Mouse (Mus musculus): Measurements from ENCODE around the gene Zfp639. TPM values are rescaled to one million over a fixed set of nuclear protein-coding genes. Genes with fewer than 3 reads are reported as not detected.

Zfp639 gene
- polyA plus RNA-seq, 1 experiment from 2014 or later = 44.4 TPM

DNA sequence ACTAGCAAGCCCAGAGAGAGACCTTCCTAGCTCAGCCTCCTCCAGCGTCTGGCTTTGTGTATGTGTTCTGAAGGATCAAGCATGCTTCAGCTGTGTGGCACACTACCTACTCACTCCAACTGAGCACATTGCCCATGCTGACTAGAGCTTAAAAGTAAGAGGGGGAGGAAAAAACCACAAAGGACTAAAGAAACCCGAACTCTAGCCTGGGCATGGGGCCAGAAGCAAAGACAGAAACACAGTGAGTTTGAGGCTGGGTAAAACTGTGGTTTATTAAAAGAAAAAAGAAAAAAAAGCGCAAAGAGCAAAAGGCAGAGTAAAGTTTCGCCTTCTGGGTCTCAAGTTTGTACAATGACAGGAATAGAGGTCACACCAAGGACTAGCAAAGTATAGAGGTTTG is 23.5 kb upstream of the Zfp639 start:
- Histone ChIP-seq H3K27me3 (ENCODE audit: control insufficient read depth, insufficient read depth, low read length) (no peaks in the 10 kb centered on the region), H3K9ac (ENCODE audit: low read depth, low read length) (no peak overlapping the region), H3K9me3 (ENCODE audit: control insufficient read depth, low read length) (no peaks in the 10 kb centered on the region), H3K4me1 (ENCODE audit: control insufficient read depth, insufficient read depth, low read length) (no peaks in the 10 kb centered on the region), H3K27ac (ENCODE audit: low read depth, low read length) (no peak overlapping the region), H3K4me2 (replicated peaks; ENCODE audit: low read depth, low read length) (no peak overlapping the region), H3K36me3 (ENCODE audit: control insufficient read depth, insufficient read depth, low read length) (no peaks in the 10 kb centered on the region), H3K4me3 (ENCODE audit: low read length) (no peak overlapping the region)
- no peak for ATAC-seq (ENCODE audit: low FRiP score, low TSS enrichment)
- 79% methylated on average over 4 of the region's 4 CpGs for WGBS

GRCm38 (mm10) chr3:32488172-32488571 is 21.9 kb upstream of the Zfp639 start:
- Histone ChIP-seq H3K9ac (ENCODE audit: low read depth, low read length) (no peak overlapping the region), H3K27me3 (ENCODE audit: control insufficient read depth, insufficient read depth, low read length) (no peaks in the 10 kb centered on the region), H3K36me3 (ENCODE audit: control insufficient read depth, insufficient read depth, low read length) (no peaks in the 10 kb centered on the region), H3K9me3 (ENCODE audit: control insufficient read depth, low read length) (no peaks in the 10 kb centered on the region), H3K4me1 (ENCODE audit: control insufficient read depth, insufficient read depth, low read length) (no peaks in the 10 kb centered on the region), H3K4me3 (ENCODE audit: low read length) (no peak overlapping the region), H3K27ac (ENCODE audit: low read depth, low read length) (no peak overlapping the region), H3K4me2 (replicated peaks; ENCODE audit: low read depth, low read length) (no peak overlapping the region)
- 76% methylated on average over 6 of the region's 6 CpGs for WGBS
- no peak for ATAC-seq (ENCODE audit: low FRiP score, low TSS enrichment)

GRCm38 (mm10) chr3:32490076-32490927 is 19.8 kb upstream of the Zfp639 start:
- Histone ChIP-seq H3K9me3 (ENCODE audit: control insufficient read depth, low read length) (no peaks in the 10 kb centered on the region), H3K27ac (ENCODE audit: low read depth, low read length) (no peak overlapping the region), H3K27me3 (ENCODE audit: control insufficient read depth, insufficient read depth, low read length) (no peaks in the 10 kb centered on the region), H3K4me3 (ENCODE audit: low read length) (no peak overlapping the region), H3K9ac (ENCODE audit: low read depth, low read length) (no peak overlapping the region), H3K4me1 (ENCODE audit: control insufficient read depth, insufficient read depth, low read length) (no peaks in the 10 kb centered on the region), H3K4me2 (replicated peaks; ENCODE audit: low read depth, low read length) (no peak overlapping the region), H3K36me3 (ENCODE audit: control insufficient read depth, insufficient read depth, low read length) (no peaks in the 10 kb centered on the region)
- WGBS = 68% methylated on average over 15 of the region's 15 CpGs
- ATAC-seq (ENCODE audit: low FRiP score, low TSS enrichment) = no peak

- ATAC-seq (ENCODE audit: low FRiP score, low TSS enrichment) = no peak
Measured at GRCm38 (mm10) chr3:32490928-32491315, 19.1 kb upstream of the Zfp639 start.

DNA sequence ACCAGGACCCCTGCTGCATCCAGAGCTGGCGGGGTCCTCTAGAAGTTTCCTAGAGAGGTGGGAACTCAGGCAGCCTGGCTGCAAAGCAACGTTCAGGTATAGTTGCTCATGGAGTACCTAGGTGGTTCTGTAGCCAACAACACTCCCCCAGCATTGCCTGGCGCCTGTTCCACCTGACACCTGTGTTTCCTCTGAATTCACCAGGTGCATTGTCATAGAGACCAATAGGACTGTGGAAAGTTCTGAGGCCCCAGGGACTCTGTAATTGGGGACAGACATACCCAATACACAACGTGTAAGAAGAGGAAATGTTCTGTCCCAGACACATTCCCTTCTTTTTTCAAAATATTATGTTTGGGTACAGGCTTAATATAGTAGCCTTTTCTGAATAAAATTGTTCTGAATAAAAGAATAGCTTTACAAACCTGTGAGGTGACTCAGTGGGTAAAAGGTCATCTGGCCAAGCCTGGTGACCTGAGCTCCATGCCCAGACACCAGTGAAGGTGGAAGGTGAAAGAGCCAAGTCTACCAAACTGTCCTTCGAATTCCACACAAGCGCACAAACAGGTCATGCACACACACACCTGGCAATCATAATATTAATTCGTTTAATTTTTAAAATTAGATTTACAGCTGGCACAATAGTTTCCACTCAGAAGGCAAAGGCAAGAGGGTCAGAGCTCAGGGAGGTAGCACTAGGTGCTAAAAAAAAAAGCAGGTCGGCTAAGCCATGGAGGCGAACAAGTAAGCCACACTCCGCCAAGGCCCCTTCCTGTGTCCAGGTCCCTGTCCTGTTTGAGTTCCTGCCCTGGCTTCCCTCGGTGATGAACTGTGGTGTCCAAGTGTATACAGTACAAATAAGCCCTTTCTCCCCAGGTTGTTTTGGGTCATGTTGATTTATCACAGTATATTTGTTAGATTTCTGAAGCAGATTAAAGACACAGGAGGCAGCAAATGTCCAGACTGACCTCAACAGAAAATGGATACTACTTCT is 17.7 kb upstream of the Zfp639 start, which contains the start of gene Kcnmb3:
TSS of gene Kcnmb3 (minus strand) at position 135 of the 994 bp plus-strand sequence.
- Histone ChIP-seq H3K4me1 (ENCODE audit: control insufficient read depth, insufficient read depth, low read length) (no peaks in the 10 kb centered on the region), H3K9ac (ENCODE audit: low read depth, low read length) (no peak within 1 kb of the TSS)
- ATAC-seq (ENCODE audit: low FRiP score, low TSS enrichment) = no peak

More at GRCm38 (mm10) chr3:32490928-32491315, 19.1 kb upstream of the Zfp639 start:
- H3K9ac ChIP-seq (ENCODE audit: low read depth, low read length) = no peak overlapping the region
- H3K27me3 ChIP-seq (ENCODE audit: control insufficient read depth, insufficient read depth, low read length) = no peaks in the 10 kb centered on the region
- no peak overlapping the region for H3K27ac ChIP-seq (ENCODE audit: low read depth, low read length)
- H3K4me1 ChIP-seq (ENCODE audit: control insufficient read depth, insufficient read depth, low read length) = no peaks in the 10 kb centered on the region
- no peak overlapping the region for H3K4me2 ChIP-seq (replicated peaks; ENCODE audit: low read depth, low read length)
- no peak overlapping the region for H3K4me3 ChIP-seq (ENCODE audit: low read length)
- H3K36me3 ChIP-seq (ENCODE audit: control insufficient read depth, insufficient read depth, low read length) = no peaks in the 10 kb centered on the region
- no peaks in the 10 kb centered on the region for H3K9me3 ChIP-seq (ENCODE audit: control insufficient read depth, low read length)

GRCm38 (mm10) chr3:32494387-32495087 is 15.5 kb upstream of the Zfp639 start:
- Histone ChIP-seq H3K27ac (ENCODE audit: low read depth, low read length) (no peak overlapping the region), H3K4me2 (replicated peaks; ENCODE audit: low read depth, low read length) (no peak overlapping the region), H3K4me1 (ENCODE audit: control insufficient read depth, insufficient read depth, low read length) (no peaks in the 10 kb centered on the region), H3K4me3 (ENCODE audit: low read length) (no peak overlapping the region), H3K9ac (ENCODE audit: low read depth, low read length) (no peak overlapping the region), H3K36me3 (ENCODE audit: control insufficient read depth, insufficient read depth, low read length) (no peaks in the 10 kb centered on the region), H3K9me3 (ENCODE audit: control insufficient read depth, low read length) (no peaks in the 10 kb centered on the region), H3K27me3 (ENCODE audit: control insufficient read depth, insufficient read depth, low read length) (no peaks in the 10 kb centered on the region)
- WGBS = 85% methylated on average over 8 of the region's 8 CpGs
- no peak for ATAC-seq (ENCODE audit: low FRiP score, low TSS enrichment)

More for the DNA sequence above, 17.7 kb upstream of the Zfp639 start, which contains the start of gene Kcnmb3:
- no peaks in the 10 kb centered on the region for H3K9me3 ChIP-seq (ENCODE audit: control insufficient read depth, low read length)
- H3K4me3 ChIP-seq (ENCODE audit: low read length) = no peak within 1 kb of the TSS
- H3K27ac ChIP-seq (ENCODE audit: low read depth, low read length) = no peak within 1 kb of the TSS
- H3K4me2 ChIP-seq (replicated peaks; ENCODE audit: low read depth, low read length) = no peak within 1 kb of the TSS
- 83% methylated on average over 11 of the region's 11 CpGs for WGBS
- H3K36me3 ChIP-seq (ENCODE audit: control insufficient read depth, insufficient read depth, low read length) = no peaks in the 10 kb centered on the region
- no peaks in the 10 kb centered on the region for H3K27me3 ChIP-seq (ENCODE audit: control insufficient read depth, insufficient read depth, low read length)

DNA sequence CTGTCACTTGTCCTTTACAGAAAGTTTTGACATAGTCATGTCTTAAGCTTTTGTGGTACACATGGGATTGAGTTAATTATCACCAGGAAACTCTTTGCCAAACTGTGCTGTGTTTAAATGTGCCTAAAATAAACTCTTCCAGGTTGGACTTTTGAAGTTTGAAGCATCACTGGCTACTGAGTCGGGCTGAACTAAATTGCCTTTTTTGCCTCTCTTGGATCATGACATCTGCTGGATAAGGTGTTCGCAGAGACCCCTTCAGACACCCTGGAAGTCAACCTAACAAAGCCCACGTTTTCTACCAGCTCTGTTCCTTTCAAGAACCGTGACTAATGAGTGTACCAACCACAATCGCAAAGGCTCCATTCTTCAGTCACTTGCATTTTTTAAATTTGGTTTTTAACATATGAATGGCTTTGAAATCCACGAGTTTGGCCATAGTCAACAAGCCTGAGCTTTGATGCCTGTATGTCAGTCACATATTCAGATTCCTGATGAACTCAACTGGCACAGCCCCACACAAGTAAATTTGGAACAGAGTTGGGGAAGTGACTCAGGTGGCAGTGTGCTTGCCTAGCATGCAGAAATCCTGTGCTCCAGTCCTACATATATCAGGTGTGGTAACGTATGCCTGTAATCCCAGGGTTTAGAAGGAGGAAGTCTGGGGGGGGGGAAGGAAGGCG is 14.8 kb upstream of the Zfp639 start:
- Histone ChIP-seq H3K9ac (ENCODE audit: low read depth, low read length) (no peak overlapping the region), H3K4me2 (replicated peaks; ENCODE audit: low read depth, low read length) (no peak overlapping the region), H3K27ac (ENCODE audit: low read depth, low read length) (no peak overlapping the region), H3K9me3 (ENCODE audit: control insufficient read depth, low read length) (no peaks in the 10 kb centered on the region), H3K4me1 (ENCODE audit: control insufficient read depth, insufficient read depth, low read length) (no peaks in the 10 kb centered on the region), H3K27me3 (ENCODE audit: control insufficient read depth, insufficient read depth, low read length) (no peaks in the 10 kb centered on the region), H3K4me3 (ENCODE audit: low read length) (no peak overlapping the region), H3K36me3 (ENCODE audit: control insufficient read depth, insufficient read depth, low read length) (no peaks in the 10 kb centered on the region)
- WGBS = 74% methylated on average over 8 of the region's 8 CpGs
- ATAC-seq (ENCODE audit: low FRiP score, low TSS enrichment) = no peak

All from kidney, embryonic 14.5 days (tissue).